Mouse (Mus musculus): ENCODE data around the gene Mlec. TPM values are rescaled to one million over a fixed set of nuclear protein-coding genes. Genes with fewer than 3 reads are reported as not detected.
A peak's percentile ranks its signal among the peaks of the same experiment; 100 is the strongest.
"Not testable (repeated sequence)": the region's sequence is repeated elsewhere in the genome, so short reads cannot be mapped to it uniquely, and the experiment has no call there.

Gene Mlec
- polyA plus RNA-seq, 1 experiment = 67.1 TPM

GRCm38 (mm10) chr5:115181248-115181940 is 23.4 kb upstream of the Mlec start:
- no peak for DNase-seq (ENCODE audit: extremely low spot score in 1 of 2, low spot score in 1 of 2)

- no peak for DNase-seq (ENCODE audit: extremely low spot score in 1 of 2, low spot score in 1 of 2)
These were observed 21.6 kb upstream of the Mlec start for GRCm38 (mm10) chr5:115179596-115179995.

- DNase-seq (ENCODE audit: extremely low spot score in 1 of 2, low spot score in 1 of 2) = no peak
These were observed 19.9 kb upstream of the Mlec start for GRCm38 (mm10) chr5:115177866-115178265.

- DNase-seq (ENCODE audit: extremely low spot score in 1 of 2, low spot score in 1 of 2) = no peak
These were observed 16.6 kb upstream of the Mlec start for GRCm38 (mm10) chr5:115174554-115174953.

- DNase-seq (ENCODE audit: extremely low spot score in 1 of 2, low spot score in 1 of 2) = no peak
These were observed 12.2 kb upstream of the Mlec start for GRCm38 (mm10) chr5:115170150-115170549.

- DNase-seq (ENCODE audit: extremely low spot score in 1 of 2, low spot score in 1 of 2) = no peak
These were observed 10.8 kb upstream of the Mlec start for GRCm38 (mm10) chr5:115168641-115169415.

- no peak for DNase-seq (ENCODE audit: extremely low spot score in 1 of 2, low spot score in 1 of 2)
These were observed 9.4 kb upstream of the Mlec start for GRCm38 (mm10) chr5:115167396-115167795.

- no peak for DNase-seq (ENCODE audit: extremely low spot score in 1 of 2, low spot score in 1 of 2)
These were observed 8.8 kb upstream of the Mlec start for GRCm38 (mm10) chr5:115166815-115167194.

GRCm38 (mm10) chr5:115165895-115166814 is 8.2 kb upstream of the Mlec start:
- DNase-seq (ENCODE audit: extremely low spot score in 1 of 2, low spot score in 1 of 2) = no peak

GRCm38 (mm10) chr5:115165351-115165750 is 7.4 kb upstream of the Mlec start:
- no peak for DNase-seq (ENCODE audit: extremely low spot score in 1 of 2, low spot score in 1 of 2)

- not testable (repeated sequence) for DNase-seq (ENCODE audit: extremely low spot score in 1 of 2, low spot score in 1 of 2)
These were observed 6.5 kb upstream of the Mlec start for GRCm38 (mm10) chr5:115164446-115164845.

GRCm38 (mm10) chr5:115163563-115163962 is 5.6 kb upstream of the Mlec start:
- DNase-seq (ENCODE audit: extremely low spot score in 1 of 2, low spot score in 1 of 2) = peak; percentile 43 to 77

- not testable (repeated sequence) for DNase-seq (ENCODE audit: extremely low spot score in 1 of 2, low spot score in 1 of 2)
These were observed 3.9 kb upstream of the Mlec start for GRCm38 (mm10) chr5:115161940-115162279.

- DNase-seq (ENCODE audit: extremely low spot score in 1 of 2, low spot score in 1 of 2) = no peak
These were observed 3.3 kb upstream of the Mlec start for GRCm38 (mm10) chr5:115161064-115161939.

GRCm38 (mm10) chr5:115160655-115161054 is 2.7 kb upstream of the Mlec start:
- DNase-seq (ENCODE audit: extremely low spot score in 1 of 2, low spot score in 1 of 2) = no peak

GRCm38 (mm10) chr5:115159165-115159564 is 1.2 kb upstream of the Mlec start:
- no peak for DNase-seq (ENCODE audit: extremely low spot score in 1 of 2, low spot score in 1 of 2)

- no peak for DNase-seq (ENCODE audit: extremely low spot score in 1 of 2, low spot score in 1 of 2)
These were observed 918 bp downstream of the Mlec start for GRCm38 (mm10) chr5:115156933-115157589.

- DNase-seq (ENCODE audit: extremely low spot score in 1 of 2, low spot score in 1 of 2) = no peak
These were observed 1.6 kb downstream of the Mlec start for GRCm38 (mm10) chr5:115156401-115156800.

- DNase-seq (ENCODE audit: extremely low spot score in 1 of 2, low spot score in 1 of 2) = no peak
These were observed 2.1 kb downstream of the Mlec start for GRCm38 (mm10) chr5:115155831-115156230.

All from frontal cortex, adult 2 months (tissue).